Mouse (Mus musculus): ENCODE data around the gene Rpl18a.

DNA sequence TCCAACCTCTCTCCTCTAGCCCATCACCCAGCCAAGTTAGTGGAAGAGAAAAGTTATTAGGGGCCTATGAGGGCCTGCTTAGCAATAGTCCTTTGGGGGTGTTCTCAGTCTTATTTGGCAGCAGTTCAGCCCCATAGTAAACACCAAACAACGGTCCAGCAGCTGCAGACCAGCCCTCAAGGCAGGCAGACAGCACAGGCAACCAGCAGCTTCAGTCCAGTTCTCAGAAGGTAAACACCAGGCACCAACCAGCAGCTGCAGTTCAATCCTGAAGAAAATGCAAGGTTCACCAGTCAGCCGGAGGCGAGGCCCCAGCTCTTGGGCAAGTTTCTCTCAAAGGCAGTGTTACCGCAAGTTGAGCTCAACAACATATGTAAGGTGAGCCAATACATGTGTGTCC lies 35.8 kb upstream of the Rpl18a start:
- no peak for TF ChIP-seq POLR2A (IDR thresholded peaks at IDR 0.05; ENCODE audit: control insufficient read depth, extremely low read depth, insufficient read depth, low read length, poor library complexity)
- no peak for TF ChIP-seq CTCF (IDR thresholded peaks at IDR 0.05; ENCODE audit: borderline replicate concordance, control insufficient read depth, extremely low read depth, insufficient read depth, low read length, poor library complexity)

Data from thymus, adult 2 months (tissue).